Mouse (Mus musculus) E14TG2a.4 (cell line): Measurements from ENCODE around the gene Tcta.
"Not testable (repeated sequence)": the region's sequence is repeated elsewhere in the genome, so short reads cannot be mapped to it uniquely, and the experiment has no call there.

Experiments
- CTCF ChIP-seq: conservative IDR thresholded peaks from 2 replicates; pipeline ENCODE4 v1.5.1; 2014; ENCODE audit warnings: low read length
- NANOG ChIP-seq: IDR thresholded peaks from 2 replicates; pipeline ENCODE4 v1.6.1; 2014; ENCODE audit warnings: borderline replicate concordance, low read length, mixed read lengths
- POU5F1 ChIP-seq: IDR thresholded peaks from 2 replicates; pipeline ENCODE4 v1.6.1; 2014; ENCODE audit warnings: low read length, borderline replicate concordance

DNA sequence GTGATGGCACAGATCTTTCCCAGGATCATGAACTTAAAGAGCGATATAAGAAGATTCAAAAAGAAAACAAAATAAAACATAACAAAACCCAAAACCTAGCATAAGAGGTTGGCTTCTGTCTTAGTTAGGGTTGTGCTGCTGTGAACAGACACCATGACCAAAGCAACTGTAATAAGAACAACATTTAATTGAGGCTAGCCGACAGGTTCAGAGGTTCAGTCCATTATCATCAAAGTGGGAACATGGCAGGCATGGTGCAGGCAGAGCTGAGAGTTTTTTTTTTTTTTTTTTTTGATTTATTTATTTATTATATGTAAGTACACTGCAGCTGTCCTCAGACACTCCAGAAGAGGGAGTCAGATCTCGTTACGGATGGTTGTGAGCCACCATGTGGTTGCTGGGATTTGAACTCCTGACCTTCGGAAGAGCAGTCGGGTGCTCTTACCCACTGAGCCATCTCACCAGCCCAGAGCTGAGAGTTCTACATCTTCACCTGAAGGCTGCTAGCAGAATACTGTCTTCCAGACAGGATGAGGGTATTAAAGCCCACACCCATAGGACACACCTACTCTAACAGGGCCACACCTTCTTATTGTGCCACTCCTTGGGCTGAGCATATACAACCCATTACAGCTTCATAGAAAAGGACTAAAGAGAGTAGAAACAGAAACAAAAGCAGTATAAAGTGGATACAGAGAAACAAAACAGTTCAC, 18.3 kb downstream of the Tcta start:
- TF ChIP-seq CTCF, POU5F1, NANOG: not testable (repeated sequence)
